Mouse (Mus musculus) heart, adult 2 months (tissue): ENCODE measurements around the gene Dusp15.

Source experiments
- CTCF ChIP-seq: fragments of 200-600 bp; IDR thresholded peaks from 2 replicates; pipeline ENCODE4 v1.8.1; 2022; ENCODE audit warnings: antibody characterized with exemption, mild to moderate bottlenecking, moderate library complexity
- EP300 ChIP-seq: fragments of 200-500 bp; IDR thresholded peaks from 2 replicates; pipeline ENCODE4 v1.6.1; 2011; ENCODE audit warnings: low read depth, low read length, control low read depth; ENCODE audit not compliant: insufficient read depth

GRCm38 (mm10) chr2:152905036-152905829 is 46.3 kb downstream of the Dusp15 start:
- TF ChIP-seq EP300 = 0 out of 2 replicates have a peak, but pooled peaks have one; percentile 9
- no peak for TF ChIP-seq CTCF
